Mouse (Mus musculus) subcutaneous adipose tissue, adult 2 months (tissue): ENCODE results near the gene Fbln2. TPM values are rescaled to one million over a fixed set of nuclear protein-coding genes. Genes with fewer than 3 reads are reported as not detected.

Experiments used
- polyA plus RNA-seq: library from polyadenylated mRNA; depleted of rRNA; stranded (reverse); fragments of >200 nt; gene quantifications from 2 replicates; pipeline ENCODE4 v1.2.3, GENCODE M21; 2012; ENCODE audit warnings: low replicate concordance; rRNA removed

Gene Fbln2
- 219 and 260 TPM in 2 replicates for polyA plus RNA-seq

DNA sequence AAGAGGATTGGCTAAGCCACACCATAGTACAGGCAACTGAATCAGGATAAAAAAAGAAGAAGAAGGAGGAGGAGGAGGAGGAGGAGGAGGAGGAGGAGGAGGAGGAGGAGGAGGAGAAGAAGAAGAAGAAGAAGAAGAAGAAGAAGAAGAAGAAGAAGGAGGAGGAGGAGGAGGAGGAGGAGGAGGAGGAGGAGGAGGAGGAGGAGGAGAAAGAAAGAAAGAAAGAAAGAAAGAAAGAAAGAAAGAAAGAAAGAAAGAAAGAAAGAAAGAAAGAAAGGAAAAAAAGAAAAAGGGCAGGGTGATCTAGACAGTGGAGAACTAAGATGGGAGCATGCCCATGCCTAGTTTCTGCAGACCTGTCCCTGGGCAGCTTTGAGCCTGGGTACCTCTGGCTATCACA is at the start of gene Fbln2:
Gene Fbln2, plus strand, starts transcription at position 301 of the 400 bp plus-strand sequence.

Other genes starting within 250 kb of the Fbln2 start
- 106 and 163 TPM in 2 replicates for gene Iqsec1, start 223.8 kb upstream of the Fbln2 start, polyA plus RNA-seq
- 2.2 and 15.8 TPM in 2 replicates for gene Nup210, start 95.6 kb upstream of the Fbln2 start, polyA plus RNA-seq
- gene Hdac11, start 55.8 kb upstream of the Fbln2 start, polyA plus RNA-seq, result 6.4 and 26.6 TPM in 2 replicates
- 27.5 TPM in 1 of 2 replicates, not detected in the other for gene Wnt7a, start 198.9 kb downstream of the Fbln2 start, polyA plus RNA-seq